ENCODE assay signal across 11 mouse cellular contexts in the genomic region with DNA sequence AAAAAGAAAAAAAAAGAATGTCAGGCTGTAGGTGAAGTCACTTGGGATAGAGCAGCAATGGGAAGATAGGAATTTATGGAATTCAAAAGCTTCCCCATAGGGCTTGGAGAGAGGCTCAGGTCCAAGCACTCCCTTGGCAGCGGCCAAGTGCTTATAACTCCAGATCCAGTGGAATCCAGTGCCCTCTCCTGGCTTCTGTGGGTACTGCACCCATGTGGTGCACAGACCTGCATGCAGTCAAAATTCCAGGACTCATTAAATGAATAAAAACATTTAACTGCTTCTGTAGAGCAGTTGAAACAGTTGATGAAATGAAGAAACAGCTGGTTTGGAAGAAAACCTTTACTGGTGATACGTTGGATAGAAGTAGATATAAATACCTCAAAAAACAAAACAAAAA.
DNase-seq lines count a peak whose midpoint lies in the region; ATAC-seq and TF ChIP-seq lines count a peak whose summit lies in the region.
"Had no signal": no experiment of that assay in that cellular context is flagged by ENCODE, and none has a peak within 500 bp of the region (broad histone marks: within the 10 kb centered on the region; RNA-seq: fewer than 3 reads in every experiment).

No protein-coding gene starts in this region.

- 94% methylated on average over 2 of the region's 2 CpGs for WGBS in cerebellum, adult 2 months
- WGBS in liver, embryonic 14.5 days (ENCODE audit: insufficient replicate concordance), result 78% methylated on average over 2 of the region's 2 CpGs

- dilution Hi-C loops in CH12.LX (cut with MboI; ENCODE audit: extremely low pct_ligation_motif_present, extremely low pct_unique_long_range_greater_than_20kb, low sequenced_read_pairs), result no loop called here

- in situ Hi-C loops in CH12.LX (cut with MboI; ENCODE audit: low pct_ligation_motif_present, low pct_unique_long_range_greater_than_20kb, low sequenced_read_pairs), result no loop called here

- H3K9me3 ChIP-seq in CH12.LX (replicated peaks; ENCODE audit: low read length), result peaks cover 2% of the 10 kb centered on the region
- H3K9me3 ChIP-seq in liver, embryonic 14.5 days (ENCODE audit: control insufficient read depth, low read length), result no peaks in the 10 kb centered on the region
- H3K9me3 ChIP-seq: heart, embryonic 15.5 days; kidney, embryonic 15.5 days; limb, embryonic 13.5 days had no signal

- intact Hi-C loops in left cerebral cortex, adult 2 months (cut with DNase I), result no loop called here
- intact Hi-C loops in left cerebral cortex, postnatal 25 days (cut with DNase I), result no loop called here

- ATAC-seq in liver, embryonic 14.5 days (ENCODE audit: insufficient read depth), result no peak
- ATAC-seq in activated CD4-positive, CD25-positive, alpha-beta regulatory T cell, adult 4 months, result no peak

- no peak overlapping the region for H3K4me3 ChIP-seq in cerebellum, adult 2 months (replicated peaks; ENCODE audit: insufficient read depth, low read depth, low read length)
- no peak overlapping the region for H3K4me3 ChIP-seq in left cerebral cortex, adult 2 months
- no peak overlapping the region for H3K4me3 ChIP-seq in CH12.LX (replicated peaks in 1 of 3; ENCODE audit: low read depth in 2 of 3, low read length in 2 of 3, poor library complexity in 1 of 3)
- H3K4me3 ChIP-seq in liver, embryonic 14.5 days (ENCODE audit: insufficient read depth in 1 of 2, low read depth in 2 of 2, low read length in 2 of 2), result no peak overlapping the region
- H3K4me3 ChIP-seq: heart, embryonic 15.5 days; kidney, embryonic 15.5 days; limb, embryonic 13.5 days had no signal

- H3K4me1 ChIP-seq in cerebellum, adult 2 months (ENCODE audit: control insufficient read depth, insufficient read depth, low read length), result peaks cover 6% of the 10 kb centered on the region
- no peaks in the 10 kb centered on the region for H3K4me1 ChIP-seq in CH12.LX (ENCODE audit: control insufficient read depth in 1 of 2, insufficient read depth in 2 of 2)
- no peaks in the 10 kb centered on the region for H3K4me1 ChIP-seq in liver, embryonic 14.5 days (replicated peaks; ENCODE audit: control insufficient read depth in 2 of 2, insufficient read depth in 2 of 2, low read length in 1 of 2)
- H3K4me1 ChIP-seq: heart, embryonic 15.5 days; kidney, embryonic 15.5 days; limb, embryonic 13.5 days had no signal

- no peaks in the 10 kb centered on the region for H3K27me3 ChIP-seq in cerebellum, adult 2 months (ENCODE audit: control insufficient read depth, insufficient read depth, low read length)
- H3K27me3 ChIP-seq in CH12.LX (replicated peaks), result no peaks in the 10 kb centered on the region
- H3K27me3 ChIP-seq in liver, embryonic 14.5 days (ENCODE audit: control insufficient read depth, insufficient read depth, low read length), result no peaks in the 10 kb centered on the region
- H3K27me3 ChIP-seq: heart, embryonic 15.5 days; kidney, embryonic 15.5 days; limb, embryonic 13.5 days had no signal

- H3K36me3 ChIP-seq in CH12.LX (replicated peaks in 1 of 2; ENCODE audit: control insufficient read depth in 1 of 2, insufficient read depth in 1 of 2, low read length in 1 of 2), result no peaks in the 10 kb centered on the region
- no peaks in the 10 kb centered on the region for H3K36me3 ChIP-seq in liver, embryonic 14.5 days (replicated peaks; ENCODE audit: control insufficient read depth, insufficient read depth, low read depth)
- H3K36me3 ChIP-seq: heart, embryonic 15.5 days; kidney, embryonic 15.5 days; limb, embryonic 13.5 days had no signal

- no peak for DNase-seq in cerebellum, adult 2 months
- DNase-seq in cerebellum, adult 11 months, result no peak
- DNase-seq in left cerebral cortex, adult 2 months (ENCODE audit: extremely low spot score in 1 of 2, low spot score in 2 of 2), result no peak
- DNase-seq in left cerebral cortex, postnatal 25 days (ENCODE audit: low spot score in 2 of 2), result no peak
- DNase-seq in CH12.LX (ENCODE audit: extremely low read depth), result peak; percentile 26
- no peak for DNase-seq in liver, embryonic 14.5 days (ENCODE audit: low read depth in 3 of 3, low spot score in 3 of 3)
- no peak for DNase-seq in urinary bladder, postnatal 25 days (ENCODE audit: low spot score)

- TF ChIP-seq RAD21 in CH12.LX (IDR thresholded peaks at IDR 0.05; ENCODE audit: low read depth, low read length), result peak; percentile 48

- no peak for TF ChIP-seq POLR2A in cerebellum, adult 2 months (IDR thresholded peaks at IDR 0.05; ENCODE audit: borderline replicate concordance, insufficient read depth, low read length)
- no peak for TF ChIP-seq POLR2A in CH12.LX (IDR thresholded peaks at IDR 0.05; ENCODE audit: low read depth, low read length)

- peak; percentile 26; the same call in 1 of the 2 replicates for TF ChIP-seq CTCF in cerebellum, adult 2 months (IDR thresholded peaks at IDR 0.05; ENCODE audit: borderline replicate concordance, insufficient read depth, low read depth, low read length)
- TF ChIP-seq CTCF in left cerebral cortex, adult 2 months (IDR thresholded peaks at IDR 0.05), result peak; percentile 35
- peak; percentile 10 to 57; a peak in 3 of 4 replicates for TF ChIP-seq CTCF in CH12.LX (conservative IDR thresholded peaks at IDR 0.05 in 1 of 2, IDR thresholded peaks at IDR 0.05 in 1 of 2; ENCODE audit: low read depth in 2 of 2, low read length in 2 of 2)
- TF ChIP-seq CTCF in liver, embryonic 14.5 days (IDR thresholded peaks at IDR 0.05; ENCODE audit: low read depth), result peak; percentile 58

- H3K9ac ChIP-seq in CH12.LX (ENCODE audit: insufficient read depth, low read depth), result no peak overlapping the region
- no peak overlapping the region for H3K9ac ChIP-seq in liver, embryonic 14.5 days (replicated peaks)
- H3K9ac ChIP-seq: heart, embryonic 15.5 days; kidney, embryonic 15.5 days; limb, embryonic 13.5 days had no signal

- no peak for TF ChIP-seq EP300 in CH12.LX (IDR thresholded peaks at IDR 0.05; ENCODE audit: low read length)
- no peak for TF ChIP-seq EP300 in liver, embryonic 14.5 days (IDR thresholded peaks at IDR 0.05; ENCODE audit: low read depth)

- H3K79me2 ChIP-seq in CH12.LX (replicated peaks; ENCODE audit: control insufficient read depth, extremely low read depth, insufficient read depth, poor library complexity, severe bottlenecking), result no peaks in the 10 kb centered on the region

- H3K4me2 ChIP-seq in CH12.LX (ENCODE audit: insufficient read depth, low read depth, poor library complexity, severe bottlenecking), result no peak overlapping the region
- H3K4me2 ChIP-seq in liver, embryonic 14.5 days (ENCODE audit: low read depth), result no peak overlapping the region
- H3K4me2 ChIP-seq: heart, embryonic 15.5 days; kidney, embryonic 15.5 days; limb, embryonic 13.5 days had no signal

- H3K27ac ChIP-seq in cerebellum, adult 2 months (ENCODE audit: insufficient read depth, low read length), result no peak overlapping the region
- H3K27ac ChIP-seq in left cerebral cortex, adult 2 months, result no peak overlapping the region
- no peak overlapping the region for H3K27ac ChIP-seq in CH12.LX (ENCODE audit: insufficient read depth, low read depth)
- no peak overlapping the region for H3K27ac ChIP-seq in liver, embryonic 14.5 days
- H3K27ac ChIP-seq: heart, embryonic 15.5 days; kidney, embryonic 15.5 days; limb, embryonic 13.5 days had no signal

TF ChIP-seq in CH12.LX, 34 proteins besides CTCF, POLR2A, EP300 and RAD21:
- TF ChIP-seq NRF1 (IDR thresholded peaks at IDR 0.05; ENCODE audit: low read depth, low read length) (no peak), SMC3 (IDR thresholded peaks at IDR 0.05; ENCODE audit: low read depth, low read length) (peak; percentile 41)
